Mouse (Mus musculus) brain, embryonic 14.5 days (tissue): ENCODE measurements around the gene Peli2.

Experiments
- CTCF ChIP-seq: fragments of 200-500 bp; IDR thresholded peaks from 2 replicates; pipeline ENCODE4 v1.5.1; 2012; ENCODE audit warnings: inconsistent platforms, mild to moderate bottlenecking, moderate library complexity, borderline replicate concordance; ENCODE audit not compliant: insufficient read depth, insufficient read length; ENCODE audit errors: extremely low read depth
- POLR2A ChIP-seq: fragments of 200-500 bp; IDR thresholded peaks from 2 replicates; pipeline ENCODE4 v1.6.1; 2012; ENCODE audit warnings: mild to moderate bottlenecking, inconsistent platforms, borderline replicate concordance; ENCODE audit not compliant: poor library complexity, insufficient read depth, insufficient read length, severe bottlenecking; ENCODE audit errors: extremely low read depth

- TF ChIP-seq POLR2A (no peak), CTCF (no peak)
These were observed 65.7 kb downstream of the Peli2 start for GRCm38 (mm10) chr14:48186302-48186701.
